Mouse (Mus musculus) kidney, embryonic 16.5 days (tissue): ENCODE measurements around the gene Smpd2. TPM values are rescaled to one million over a fixed set of nuclear protein-coding genes. Genes with fewer than 3 reads are reported as not detected.

Experiments used
- ATAC-seq: fragments of 200-750 bp; cut with Nextera tagmentation; 2 replicates; pipeline ENCODE4 v1.8.0; 2017; ENCODE audit warnings: moderate TSS enrichment; ENCODE audit not compliant: low FRiP score, low TSS enrichment
- H3K27ac ChIP-seq: fragments of 300-500 bp; sonication (generic); 2 replicates; pipeline ENCODE4 v1.5.1; 2014; ENCODE audit warnings: low read length
- H3K27me3 ChIP-seq: fragments of 300-500 bp; sonication (generic); 2 replicates; pipeline ENCODE4 v1.6.1; 2014; ENCODE audit warnings: low read length, control low read depth, mixed read lengths; ENCODE audit not compliant: insufficient read depth
- H3K36me3 ChIP-seq: fragments of 300-500 bp; sonication (generic); 2 replicates; pipeline ENCODE4 v1.6.1; 2014; ENCODE audit warnings: low read length, control low read depth, mixed read lengths; ENCODE audit not compliant: insufficient read depth
- H3K4me1 ChIP-seq: fragments of 300-500 bp; sonication (generic); 2 replicates; pipeline ENCODE4 v1.6.1; 2014; ENCODE audit warnings: low read length, control low read depth, mixed read lengths; ENCODE audit not compliant: insufficient read depth
- H3K4me2 ChIP-seq: fragments of 300-500 bp; sonication (generic); replicated peaks from 2 replicates; pipeline ENCODE4 v1.6.1; 2014; ENCODE audit warnings: low read depth, low read length
- H3K4me3 ChIP-seq: fragments of 300-500 bp; sonication (generic); 2 replicates; pipeline ENCODE4 v1.5.1; 2014; ENCODE audit warnings: mild to moderate bottlenecking, low read length
- H3K9ac ChIP-seq: fragments of 300-500 bp; sonication (generic); replicated peaks from 2 replicates; pipeline ENCODE4 v1.6.1; 2014; ENCODE audit warnings: low read length
- H3K9me3 ChIP-seq: fragments of 300-500 bp; sonication (generic); 2 replicates; pipeline ENCODE4 v1.6.1; 2016; ENCODE audit warnings: low read length, control low read depth
- WGBS: fragments of 180-500 bp; shearing (Covaris S2); extraction: QIAGEN DNeasy Blood & Tissue Kit; methylation state at CpG from one replicate; pipeline ENCODE4 v1.1.7; 2014; 5-methylcytosine and 5-hydroxymethylcytosine counted together
- polyA plus RNA-seq: library from polyadenylated mRNA; unstranded; fragments of >200 nt; fragmentation: Nextera tagmentation; extraction: Ambion mirVana; gene quantifications from 2 replicates; pipeline ENCODE4 v1.2.1, GENCODE M21; 2015

Gene Smpd2
- polyA plus RNA-seq, 1 experiment from 2014 or later, result 91.2 TPM

- H3K9ac ChIP-seq, result peak overlapping the region; percentile 77
- WGBS, result 0% methylated on average over 9 of the region's 9 CpGs
- peak overlapping the region; percentile 75 for H3K4me3 ChIP-seq
- H3K4me2 ChIP-seq, result peak overlapping the region; percentile 98
- H3K36me3 ChIP-seq, result peaks cover 8% of the 10 kb centered on the region; the same call in 1 of the 2 replicates
- peaks cover 27% of the 10 kb centered on the region for H3K4me1 ChIP-seq
- ATAC-seq, result peak; percentile 10; the same call in 1 of the 2 replicates
- no peaks in the 10 kb centered on the region for H3K27me3 ChIP-seq
- H3K27ac ChIP-seq, result peak overlapping the region; percentile 86
- H3K9me3 ChIP-seq, result no peaks in the 10 kb centered on the region
Observed at GRCm38 (mm10) chr10:41477018-41477277, 13.2 kb downstream of the Smpd2 start.

- no peaks in the 10 kb centered on the region for H3K27me3 ChIP-seq
- peak within 1 kb of the TSS; percentile 98 for H3K4me2 ChIP-seq
- H3K27ac ChIP-seq, result peak within 1 kb of the TSS; percentile 86
- H3K9me3 ChIP-seq, result no peaks in the 10 kb centered on the region
- WGBS, result under 1% methylated on average over 35 of the region's 35 CpGs
- peaks cover 27% of the 10 kb centered on the region for H3K4me1 ChIP-seq
- ATAC-seq, result peak; percentile 80
- H3K4me3 ChIP-seq, result peak within 1 kb of the TSS; percentile 75
- H3K36me3 ChIP-seq, result peaks cover 3% of the 10 kb centered on the region; the same call in 1 of the 2 replicates
- H3K9ac ChIP-seq, result peak within 1 kb of the TSS; percentile 77
Observed at GRCm38 (mm10) chr10:41476171-41477017, 13.8 kb downstream of the Smpd2 start, which contains the start of gene Mical1. Gene Mical1, plus strand, starts transcription at chr10:41476314.

GRCm38 (mm10) chr10:41474981-41475391 is 15.2 kb downstream of the Smpd2 start:
- ATAC-seq, result no peak
- peaks cover 27% of the 10 kb centered on the region for H3K4me1 ChIP-seq
- H3K4me2 ChIP-seq, result no peak overlapping the region
- WGBS, result 75% methylated on average over 1 of the region's 1 CpGs
- no peaks in the 10 kb centered on the region for H3K27me3 ChIP-seq
- H3K9me3 ChIP-seq, result no peaks in the 10 kb centered on the region
- no peak overlapping the region for H3K4me3 ChIP-seq
- H3K27ac ChIP-seq, result peak overlapping the region; percentile 9; the same call in 1 of the 2 replicates
- 0 out of 2 replicates have a peak overlapping the region, but pooled peaks have one; percentile 25 for H3K9ac ChIP-seq
- no peaks in the 10 kb centered on the region for H3K36me3 ChIP-seq

- Histone ChIP-seq H3K27ac (no peak overlapping the region), H3K4me2 (no peak overlapping the region), H3K36me3 (no peaks in the 10 kb centered on the region), H3K4me1 (peaks cover 27% of the 10 kb centered on the region), H3K9me3 (no peaks in the 10 kb centered on the region), H3K27me3 (no peaks in the 10 kb centered on the region), H3K4me3 (no peak overlapping the region), H3K9ac (no peak overlapping the region)
- no peak for ATAC-seq
- 79% methylated on average over 6 of the region's 6 CpGs for WGBS
Observed at GRCm38 (mm10) chr10:41473782-41474468, 16.2 kb downstream of the Smpd2 start.

- no peak overlapping the region for H3K4me2 ChIP-seq
- ATAC-seq, result no peak
- H3K36me3 ChIP-seq, result no peaks in the 10 kb centered on the region
- WGBS, result 63% methylated on average over 5 of the region's 5 CpGs
- no peak overlapping the region for H3K9ac ChIP-seq
- H3K9me3 ChIP-seq, result no peaks in the 10 kb centered on the region
- H3K27ac ChIP-seq, result no peak overlapping the region
- no peaks in the 10 kb centered on the region for H3K27me3 ChIP-seq
- H3K4me1 ChIP-seq, result peaks cover 26% of the 10 kb centered on the region
- H3K4me3 ChIP-seq, result no peak overlapping the region
Observed at GRCm38 (mm10) chr10:41472962-41473481, 17.1 kb downstream of the Smpd2 start.

- Histone ChIP-seq H3K4me1 (peaks cover 22% of the 10 kb centered on the region), H3K36me3 (no peaks in the 10 kb centered on the region), H3K4me2 (no peak overlapping the region), H3K4me3 (no peak overlapping the region), H3K9me3 (no peaks in the 10 kb centered on the region), H3K27me3 (no peaks in the 10 kb centered on the region), H3K9ac (no peak overlapping the region), H3K27ac (no peak overlapping the region)
- ATAC-seq, result no peak
Observed at GRCm38 (mm10) chr10:41472534-41472933, 17.6 kb downstream of the Smpd2 start.

- no peaks in the 10 kb centered on the region for H3K27me3 ChIP-seq
- peaks cover 5% of the 10 kb centered on the region; the same call in 1 of the 2 replicates for H3K36me3 ChIP-seq
- WGBS, result 83% methylated on average over 3 of the region's 3 CpGs
- no peak overlapping the region for H3K4me3 ChIP-seq
- H3K4me2 ChIP-seq, result no peak overlapping the region
- H3K4me1 ChIP-seq, result peaks cover 6% of the 10 kb centered on the region
- H3K9me3 ChIP-seq, result no peaks in the 10 kb centered on the region
- H3K27ac ChIP-seq, result no peak overlapping the region
- no peak for ATAC-seq
- no peak overlapping the region for H3K9ac ChIP-seq
Observed at GRCm38 (mm10) chr10:41470693-41471092, 19.5 kb downstream of the Smpd2 start.

- Histone ChIP-seq H3K4me1 (no peaks in the 10 kb centered on the region), H3K27me3 (no peaks in the 10 kb centered on the region), H3K9me3 (no peaks in the 10 kb centered on the region), H3K36me3 (peaks cover 19% of the 10 kb centered on the region), H3K4me2 (no peak overlapping the region), H3K4me3 (no peak overlapping the region), H3K9ac (no peak overlapping the region), H3K27ac (no peak overlapping the region)
- 37% methylated on average over 6 of the region's 6 CpGs for WGBS
- ATAC-seq, result no peak
Observed at GRCm38 (mm10) chr10:41467325-41467724, 22.8 kb downstream of the Smpd2 start.

- Histone ChIP-seq H3K27me3 (no peaks in the 10 kb centered on the region), H3K27ac (no peak overlapping the region), H3K4me2 (no peak overlapping the region), H3K4me1 (no peaks in the 10 kb centered on the region), H3K36me3 (peaks cover 19% of the 10 kb centered on the region), H3K4me3 (no peak overlapping the region), H3K9ac (no peak overlapping the region), H3K9me3 (no peaks in the 10 kb centered on the region)
- no peak for ATAC-seq
- 57% methylated on average over 15 of the region's 15 CpGs for WGBS
Observed at GRCm38 (mm10) chr10:41464401-41464955, 25.7 kb downstream of the Smpd2 start.
